Mouse (Mus musculus) forebrain, embryonic 15.5 days (tissue): ENCODE results near the gene Polr2b. TPM values are rescaled to one million over a fixed set of nuclear protein-coding genes. Genes with fewer than 3 reads are reported as not detected.
A peak's percentile ranks its signal among the peaks of the same experiment; 100 is the strongest.

Source experiments
- ATAC-seq: fragments of 200-750 bp; cut with Nextera tagmentation; replicated peaks from 2 replicates; pipeline ENCODE4 v1.8.0; 2017; ENCODE audit warnings: mild to moderate bottlenecking, moderate TSS enrichment, moderate library complexity
- H3K27ac ChIP-seq: fragments of 300-500 bp; sonication (generic); replicated peaks from 2 replicates; pipeline ENCODE4 v1.5.1; 2015; ENCODE audit warnings: mild to moderate bottlenecking, inconsistent platforms
- H3K27me3 ChIP-seq: fragments of 300-500 bp; sonication (generic); 2 replicates; pipeline ENCODE4 v1.6.1; 2015; ENCODE audit warnings: inconsistent platforms
- H3K36me3 ChIP-seq: fragments of 300-500 bp; sonication (generic); 2 replicates; pipeline ENCODE4 v1.6.1; 2015; ENCODE audit warnings: mild to moderate bottlenecking, inconsistent platforms
- H3K4me1 ChIP-seq: fragments of 300-500 bp; sonication (generic); 2 replicates; pipeline ENCODE4 v1.6.1; 2015; ENCODE audit warnings: inconsistent platforms
- H3K4me2 ChIP-seq: fragments of 300-500 bp; sonication (generic); replicated peaks from 2 replicates; pipeline ENCODE4 v1.6.1; 2015; ENCODE audit warnings: mild to moderate bottlenecking, inconsistent platforms
- H3K4me3 ChIP-seq: fragments of 300-500 bp; sonication (generic); 2 replicates; pipeline ENCODE4 v1.5.1; 2015; ENCODE audit warnings: mild to moderate bottlenecking, inconsistent platforms
- H3K9ac ChIP-seq: fragments of 300-500 bp; sonication (generic); replicated peaks from 2 replicates; pipeline ENCODE4 v1.6.1; 2015; ENCODE audit warnings: mild to moderate bottlenecking, inconsistent platforms
- H3K9me3 ChIP-seq: fragments of 300-500 bp; sonication (generic); 2 replicates; pipeline ENCODE4 v1.6.1; 2016; ENCODE audit warnings: inconsistent platforms
- WGBS: fragments of 180-500 bp; shearing (Covaris S2); methylation state at CpG from one replicate; pipeline ENCODE4 v1.1.7; 2015; ENCODE audit warnings: mixed read lengths; 5-methylcytosine and 5-hydroxymethylcytosine counted together
- polyA plus RNA-seq: library from polyadenylated mRNA; unstranded; fragments of >200 nt; fragmentation: Nextera tagmentation; extraction: Ambion mirVana; gene quantifications from 2 replicates; pipeline ENCODE4 v1.2.1, GENCODE M21; 2015

The Polr2b gene
- polyA plus RNA-seq, 1 experiment from 2014 or later: 78.5 TPM

DNA sequence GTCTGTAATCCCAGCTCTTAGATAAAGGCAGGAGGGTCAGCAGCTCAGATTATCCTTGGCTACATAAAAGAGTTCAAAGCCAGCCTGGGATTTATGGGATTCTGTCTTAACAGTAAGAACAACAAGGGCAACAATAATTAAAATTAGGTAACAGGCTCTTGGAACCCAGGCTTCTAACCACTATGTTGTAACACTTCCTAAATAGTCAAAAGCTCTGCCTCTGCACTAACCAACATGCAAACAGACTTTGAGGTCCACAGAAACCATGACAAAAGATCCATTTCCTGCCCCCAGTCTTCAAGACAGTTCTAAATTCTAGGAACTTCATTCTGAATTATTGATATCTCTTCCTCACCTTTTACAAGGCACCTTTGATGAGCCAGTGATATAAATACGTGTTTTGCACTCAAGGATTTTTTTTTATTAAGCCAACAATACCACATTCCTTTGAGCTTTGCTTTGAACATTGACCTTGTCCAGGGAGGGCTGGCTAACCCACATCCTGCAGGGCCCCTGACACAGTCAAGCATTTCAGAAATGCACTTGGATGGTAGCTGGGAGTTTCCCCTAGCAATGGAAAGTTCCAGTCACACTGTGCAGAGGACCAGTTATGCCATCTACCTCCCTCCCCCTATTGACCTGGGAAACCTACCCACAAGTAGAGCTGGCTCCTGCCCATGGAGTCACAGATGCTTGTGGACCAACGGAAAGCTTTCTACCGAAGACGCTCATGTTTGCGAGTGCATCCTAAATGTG lies 74.0 kb downstream of the Polr2b start:
- Histone ChIP-seq H3K27ac (no peak overlapping the region), H3K9ac (no peak overlapping the region), H3K4me2 (no peak overlapping the region), H3K9me3 (no peaks in the 10 kb centered on the region), H3K36me3 (no peaks in the 10 kb centered on the region), H3K4me3 (no peak overlapping the region), H3K4me1 (no peaks in the 10 kb centered on the region), H3K27me3 (no peaks in the 10 kb centered on the region)
- no peak for ATAC-seq
- 88% methylated on average over 5 of the region's 5 CpGs for WGBS

DNA sequence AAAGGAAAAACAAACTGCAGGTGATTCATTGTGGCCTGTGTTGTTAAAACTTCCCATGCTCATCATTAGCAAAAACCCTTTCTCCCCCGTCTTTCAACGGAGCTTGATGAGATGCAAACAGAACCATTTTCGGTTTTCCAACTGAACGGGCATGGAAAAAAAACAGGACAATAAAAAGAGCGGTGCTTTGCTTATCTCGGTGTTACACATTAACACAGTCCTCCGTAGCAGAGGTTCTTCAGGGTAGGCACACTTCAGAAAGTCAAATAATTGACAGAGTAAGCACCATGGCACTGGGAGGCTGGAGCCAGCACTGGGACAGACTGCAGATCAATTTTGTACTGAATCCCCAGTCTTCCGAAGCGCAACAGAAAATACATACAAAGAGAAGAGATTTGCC lies 74.8 kb downstream of the Polr2b start:
- Histone ChIP-seq H3K4me2 (no peak overlapping the region), H3K9ac (no peak overlapping the region), H3K4me3 (no peak overlapping the region), H3K27me3 (no peaks in the 10 kb centered on the region), H3K36me3 (no peaks in the 10 kb centered on the region), H3K4me1 (no peaks in the 10 kb centered on the region), H3K27ac (no peak overlapping the region), H3K9me3 (no peaks in the 10 kb centered on the region)
- no peak for ATAC-seq
- WGBS: 67% methylated on average over 9 of the region's 9 CpGs

DNA sequence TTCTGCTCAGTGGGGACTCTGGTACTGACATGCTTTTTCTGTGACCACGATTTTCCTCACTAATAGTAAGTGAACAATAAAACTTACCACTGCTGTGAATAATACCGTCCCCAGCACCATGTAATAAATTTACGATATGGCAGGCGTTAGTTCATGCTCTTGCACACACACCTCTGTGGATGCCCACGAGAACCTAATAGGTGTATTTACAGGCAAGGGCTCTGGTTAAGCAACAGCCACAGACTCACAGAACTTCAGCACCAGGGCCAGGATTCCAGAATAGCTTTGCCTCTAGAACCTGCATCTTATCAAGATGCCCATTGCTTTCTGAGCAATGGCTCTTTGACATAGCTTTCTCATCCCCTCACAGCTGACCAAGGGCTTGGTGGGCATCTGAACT lies 75.3 kb downstream of the Polr2b start:
- Histone ChIP-seq H3K27me3 (no peaks in the 10 kb centered on the region), H3K36me3 (no peaks in the 10 kb centered on the region), H3K9me3 (no peaks in the 10 kb centered on the region), H3K27ac (no peak overlapping the region), H3K9ac (no peak overlapping the region), H3K4me1 (no peaks in the 10 kb centered on the region), H3K4me3 (no peak overlapping the region), H3K4me2 (no peak overlapping the region)
- 89% methylated on average over 5 of the region's 5 CpGs for WGBS
- no peak for ATAC-seq

DNA sequence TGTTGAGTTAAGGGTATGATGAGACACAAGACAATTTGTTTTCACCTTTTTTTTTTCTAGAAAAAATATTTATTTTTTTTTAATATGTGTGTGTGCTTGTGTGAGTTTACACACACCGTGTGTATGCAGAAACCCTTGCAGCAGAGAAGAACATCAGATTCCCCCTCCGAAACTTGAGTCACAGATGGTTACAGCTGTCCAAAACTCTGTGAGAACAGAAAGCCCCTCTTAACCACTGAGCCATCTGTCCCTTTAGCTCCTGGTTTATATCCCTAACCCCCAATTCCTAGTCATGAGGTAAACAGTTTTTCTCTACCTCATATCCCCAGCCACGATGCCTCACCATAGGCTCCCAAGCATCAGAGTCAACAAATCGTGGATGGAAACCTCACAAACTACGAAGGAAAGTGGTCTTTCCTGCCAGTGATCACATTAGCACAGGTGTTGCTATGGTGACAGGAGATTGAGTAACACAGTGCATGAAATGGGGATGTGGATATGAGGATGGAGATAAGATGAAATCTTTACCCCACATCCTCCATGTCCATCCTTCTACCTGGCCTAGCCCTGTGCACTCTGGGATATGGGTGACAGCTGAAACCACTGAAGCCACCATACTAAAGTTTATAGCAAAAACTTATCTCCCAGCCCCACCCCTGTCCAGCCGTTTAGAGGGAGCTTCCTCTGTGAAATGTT lies 76.1 kb downstream of the Polr2b start:
- no peak overlapping the region for H3K4me2 ChIP-seq
- H3K27me3 ChIP-seq: no peaks in the 10 kb centered on the region
- ATAC-seq: no peak
- no peaks in the 10 kb centered on the region for H3K36me3 ChIP-seq
- H3K9ac ChIP-seq: no peak overlapping the region
- H3K27ac ChIP-seq: no peak overlapping the region
- no peak overlapping the region for H3K4me3 ChIP-seq
- H3K9me3 ChIP-seq: no peaks in the 10 kb centered on the region
- WGBS: 86% methylated on average over 6 of the region's 6 CpGs
- no peaks in the 10 kb centered on the region for H3K4me1 ChIP-seq

DNA sequence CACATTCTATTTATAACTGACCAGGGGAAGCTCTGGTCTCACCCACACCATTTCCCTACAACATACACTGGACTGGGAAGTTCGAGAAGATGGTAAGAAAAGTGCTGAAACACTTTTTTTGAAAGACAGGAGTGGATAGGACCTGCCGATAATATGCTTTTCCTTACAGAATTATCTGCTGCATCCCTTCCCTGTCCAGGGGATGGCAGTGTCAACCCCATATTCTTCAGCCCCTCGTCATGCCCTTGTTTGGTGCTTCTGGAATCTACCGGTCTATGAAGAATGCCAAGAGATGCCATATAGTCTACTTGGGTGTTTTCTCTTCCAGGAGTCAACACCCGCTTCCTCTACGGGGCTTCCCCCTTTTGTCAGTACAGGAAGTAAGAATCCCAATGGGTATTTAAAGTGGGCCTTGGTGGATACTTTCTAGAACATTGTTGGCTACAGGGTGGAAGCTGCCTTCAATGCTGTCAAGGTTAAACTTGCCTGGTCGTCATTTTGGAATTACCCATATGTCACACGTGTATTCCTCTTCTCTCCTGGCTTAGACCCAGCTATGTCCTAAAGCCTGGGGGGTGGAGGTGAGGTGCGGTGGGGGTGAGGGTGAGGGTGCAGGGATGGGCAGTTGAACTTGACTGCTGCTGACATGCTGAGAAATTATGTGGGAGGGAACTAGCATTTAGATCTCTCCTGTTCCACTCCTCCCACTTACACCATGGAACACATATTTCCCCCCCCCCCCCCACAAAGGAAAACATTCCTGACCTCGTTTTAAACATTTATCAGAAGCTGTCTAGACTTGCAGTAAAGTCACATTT lies 76.9 kb downstream of the Polr2b start:
- no peaks in the 10 kb centered on the region for H3K36me3 ChIP-seq
- H3K9me3 ChIP-seq: no peaks in the 10 kb centered on the region
- no peaks in the 10 kb centered on the region for H3K4me1 ChIP-seq
- H3K4me2 ChIP-seq: no peak overlapping the region
- no peak for ATAC-seq
- no peak overlapping the region for H3K4me3 ChIP-seq
- 77% methylated on average over 10 of the region's 10 CpGs for WGBS
- no peak overlapping the region for H3K9ac ChIP-seq
- H3K27ac ChIP-seq: no peak overlapping the region
- H3K27me3 ChIP-seq: no peaks in the 10 kb centered on the region

DNA sequence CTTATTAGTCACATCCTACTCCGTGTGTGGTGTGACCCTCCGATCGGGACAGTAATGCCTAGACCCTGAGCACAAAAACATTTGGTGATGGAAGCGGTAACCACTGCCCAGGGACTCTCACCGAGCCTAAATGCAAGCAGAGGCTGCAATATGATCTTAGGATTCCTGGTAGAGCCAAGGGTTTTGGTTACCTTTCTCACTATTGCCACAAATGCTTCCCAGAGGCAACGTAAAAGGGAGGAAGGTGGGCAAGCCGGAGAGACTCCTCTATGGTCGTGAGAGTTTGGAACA lies 77.4 kb downstream of the Polr2b start:
- H3K27me3 ChIP-seq: no peaks in the 10 kb centered on the region
- H3K4me1 ChIP-seq: no peaks in the 10 kb centered on the region
- H3K27ac ChIP-seq: no peak overlapping the region
- no peaks in the 10 kb centered on the region for H3K36me3 ChIP-seq
- no peak overlapping the region for H3K4me2 ChIP-seq
- H3K9me3 ChIP-seq: no peaks in the 10 kb centered on the region
- WGBS: 86% methylated on average over 8 of the region's 8 CpGs
- no peak for ATAC-seq
- H3K4me3 ChIP-seq: no peak overlapping the region
- no peak overlapping the region for H3K9ac ChIP-seq

DNA sequence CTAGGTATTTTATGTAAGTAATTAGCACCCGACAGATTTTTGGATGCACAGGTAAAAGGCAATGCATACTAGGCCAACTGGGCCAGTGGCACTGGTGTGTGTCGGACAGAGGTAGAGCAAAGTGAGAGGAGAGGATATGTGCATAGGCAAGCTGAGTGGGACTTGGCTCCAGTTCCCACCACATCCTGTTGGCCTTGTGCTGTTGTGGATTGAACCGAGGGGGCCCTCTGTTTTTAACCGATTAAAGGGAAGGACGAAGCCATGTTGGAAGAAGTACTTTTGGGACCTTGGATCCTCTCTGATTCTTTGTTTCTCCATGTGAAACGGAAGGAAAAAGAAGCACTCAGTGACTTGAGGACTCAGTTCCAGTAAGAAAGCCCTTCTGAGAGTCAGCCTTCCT lies 78.4 kb downstream of the Polr2b start:
- Histone ChIP-seq H3K4me2 (no peak overlapping the region), H3K9ac (no peak overlapping the region), H3K27ac (no peak overlapping the region), H3K27me3 (no peaks in the 10 kb centered on the region), H3K4me1 (no peaks in the 10 kb centered on the region), H3K36me3 (no peaks in the 10 kb centered on the region), H3K4me3 (no peak overlapping the region), H3K9me3 (no peaks in the 10 kb centered on the region)
- no peak for ATAC-seq
- WGBS: 83% methylated on average over 6 of the region's 6 CpGs

DNA sequence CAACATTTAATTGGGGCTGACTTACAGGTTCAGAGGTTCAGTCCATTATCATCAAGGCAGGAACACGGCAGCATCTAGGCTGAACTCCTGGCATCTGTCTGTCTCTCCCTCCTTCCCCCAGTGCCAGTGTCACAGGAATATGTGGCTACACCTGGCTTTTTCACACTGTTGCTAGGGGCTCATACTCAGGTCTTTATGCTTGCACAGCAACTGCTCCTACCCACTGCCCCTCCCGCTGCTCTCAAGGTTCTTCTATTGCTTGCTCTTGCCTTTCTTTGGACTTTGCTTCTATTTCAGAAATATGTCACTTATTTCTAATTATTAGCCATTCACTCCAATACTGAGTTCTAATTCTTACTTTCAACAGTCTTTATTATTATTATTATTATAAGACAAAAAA lies 80.3 kb downstream of the Polr2b start:
- Histone ChIP-seq H3K9ac (no peak overlapping the region), H3K36me3 (no peaks in the 10 kb centered on the region), H3K9me3 (no peaks in the 10 kb centered on the region), H3K4me2 (no peak overlapping the region), H3K27ac (no peak overlapping the region), H3K4me3 (no peak overlapping the region), H3K4me1 (no peaks in the 10 kb centered on the region), H3K27me3 (no peaks in the 10 kb centered on the region)
- no peak for ATAC-seq
- 98% methylated on average over 2 of the region's 2 CpGs for WGBS

DNA sequence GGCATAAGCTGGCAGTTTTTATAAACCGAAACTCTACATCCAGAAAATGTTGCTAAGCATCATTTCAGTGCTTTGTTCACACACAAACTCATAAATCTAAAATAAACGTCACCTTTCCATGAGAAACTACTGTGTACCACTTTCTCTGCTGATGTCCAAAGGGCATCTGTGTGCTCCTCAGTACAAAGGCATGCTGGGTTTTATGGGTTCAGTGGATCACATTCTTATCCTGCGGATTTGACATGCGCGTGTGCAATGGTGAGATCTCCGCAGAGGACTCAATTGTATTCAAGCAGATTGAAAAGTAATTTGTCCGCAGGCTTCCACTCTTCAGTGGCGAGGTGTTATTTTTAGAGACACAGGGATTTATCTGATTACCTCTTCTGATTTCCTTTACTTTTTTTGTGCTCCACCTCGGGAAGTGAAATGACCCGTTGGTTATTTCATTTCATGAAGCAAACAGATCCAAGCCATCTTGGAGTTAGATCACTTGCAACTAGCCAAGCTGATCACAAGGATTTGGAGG lies 83.2 kb downstream of the Polr2b start:
- H3K27me3 ChIP-seq: no peaks in the 10 kb centered on the region
- H3K27ac ChIP-seq: no peak overlapping the region
- no peak overlapping the region for H3K9ac ChIP-seq
- H3K4me3 ChIP-seq: no peak overlapping the region
- H3K4me1 ChIP-seq: no peaks in the 10 kb centered on the region
- no peak overlapping the region for H3K4me2 ChIP-seq
- no peak for ATAC-seq
- WGBS: 89% methylated on average over 10 of the region's 10 CpGs
- no peaks in the 10 kb centered on the region for H3K36me3 ChIP-seq
- no peaks in the 10 kb centered on the region for H3K9me3 ChIP-seq

DNA sequence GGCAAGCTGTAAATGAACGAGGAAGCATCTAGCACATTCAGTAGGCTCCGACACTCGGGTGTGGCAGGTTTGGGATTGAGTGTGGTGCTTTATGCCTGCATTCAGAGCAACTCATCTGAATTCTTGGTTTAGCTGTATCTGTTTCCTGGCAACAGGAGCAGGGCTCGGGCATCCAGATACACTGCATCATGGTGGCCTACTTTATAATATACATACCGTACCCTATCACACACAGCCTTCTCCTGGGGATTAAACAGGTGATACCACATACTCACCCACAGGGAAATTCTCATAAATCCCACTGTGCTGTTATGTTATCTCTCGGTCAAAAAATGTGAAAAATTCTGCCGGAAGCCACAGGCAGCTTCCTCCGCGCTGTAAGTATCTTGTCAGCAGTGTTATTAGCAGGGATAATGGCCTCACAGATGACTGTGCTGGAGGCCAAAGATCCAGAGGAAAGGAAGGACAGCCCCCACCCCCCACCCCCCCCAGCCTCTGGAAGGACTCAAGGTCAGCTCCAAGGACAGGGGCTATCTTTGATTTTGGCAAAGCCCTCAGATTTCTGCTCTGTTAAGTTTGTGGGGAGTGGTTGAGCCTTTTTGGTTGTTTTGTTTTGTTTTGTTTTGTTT lies 84.2 kb downstream of the Polr2b start:
- Histone ChIP-seq H3K9me3 (no peaks in the 10 kb centered on the region), H3K27me3 (no peaks in the 10 kb centered on the region), H3K36me3 (no peaks in the 10 kb centered on the region), H3K9ac (no peak overlapping the region), H3K27ac (no peak overlapping the region), H3K4me3 (no peak overlapping the region), H3K4me2 (no peak overlapping the region), H3K4me1 (no peaks in the 10 kb centered on the region)
- no peak; the same call in 1 of the 2 replicates for ATAC-seq
- WGBS: 63% methylated on average over 9 of the region's 9 CpGs

DNA sequence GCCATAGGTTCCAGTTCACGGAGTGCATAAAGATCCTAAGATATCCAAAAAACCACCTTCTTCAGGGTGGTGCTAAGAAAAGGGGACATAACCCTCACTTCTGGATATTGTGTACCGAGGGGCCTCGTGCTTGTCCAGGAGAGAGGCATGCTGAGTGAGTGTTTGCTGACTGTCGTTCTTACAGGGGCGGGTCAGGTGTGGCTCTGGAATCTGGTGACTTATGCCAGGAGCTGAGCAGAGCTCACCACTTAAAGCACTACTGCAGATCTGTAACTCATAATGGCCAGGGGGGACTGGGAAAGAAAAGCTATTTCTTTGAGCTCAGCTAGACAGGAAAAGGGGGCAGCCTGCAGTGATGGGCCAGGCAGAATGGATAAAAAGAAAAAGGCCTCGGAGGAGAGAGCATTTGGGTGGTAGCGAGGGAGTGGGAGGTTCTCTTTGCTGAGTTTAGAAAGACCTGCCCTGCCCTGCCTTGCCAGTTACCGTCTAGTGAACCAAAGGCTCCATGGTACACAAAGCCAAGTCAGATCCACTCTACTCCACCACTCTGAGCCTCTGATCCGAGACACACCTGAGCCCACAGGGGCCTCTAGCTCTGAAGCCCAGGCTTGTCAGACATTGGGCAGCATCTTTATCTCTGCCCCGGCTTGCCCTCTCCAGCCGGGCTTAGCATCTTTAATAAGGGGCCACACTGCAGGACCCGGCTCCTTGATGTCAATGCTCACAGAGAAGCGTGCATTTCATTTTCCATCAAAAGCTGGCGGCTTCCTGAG lies 88.5 kb downstream of the Polr2b start:
- H3K9me3 ChIP-seq: no peaks in the 10 kb centered on the region
- H3K27ac ChIP-seq: no peak overlapping the region
- H3K4me3 ChIP-seq: no peak overlapping the region
- H3K27me3 ChIP-seq: no peaks in the 10 kb centered on the region
- ATAC-seq: peak; percentile 68; the same call in 1 of the 2 replicates
- H3K4me1 ChIP-seq: no peaks in the 10 kb centered on the region
- no peak overlapping the region for H3K4me2 ChIP-seq
- H3K36me3 ChIP-seq: no peaks in the 10 kb centered on the region
- 65% methylated on average over 14 of the region's 14 CpGs for WGBS
- no peak overlapping the region for H3K9ac ChIP-seq
